Comparison of ENCODE assay signal across 13 mouse cellular contexts in the genomic region with DNA sequence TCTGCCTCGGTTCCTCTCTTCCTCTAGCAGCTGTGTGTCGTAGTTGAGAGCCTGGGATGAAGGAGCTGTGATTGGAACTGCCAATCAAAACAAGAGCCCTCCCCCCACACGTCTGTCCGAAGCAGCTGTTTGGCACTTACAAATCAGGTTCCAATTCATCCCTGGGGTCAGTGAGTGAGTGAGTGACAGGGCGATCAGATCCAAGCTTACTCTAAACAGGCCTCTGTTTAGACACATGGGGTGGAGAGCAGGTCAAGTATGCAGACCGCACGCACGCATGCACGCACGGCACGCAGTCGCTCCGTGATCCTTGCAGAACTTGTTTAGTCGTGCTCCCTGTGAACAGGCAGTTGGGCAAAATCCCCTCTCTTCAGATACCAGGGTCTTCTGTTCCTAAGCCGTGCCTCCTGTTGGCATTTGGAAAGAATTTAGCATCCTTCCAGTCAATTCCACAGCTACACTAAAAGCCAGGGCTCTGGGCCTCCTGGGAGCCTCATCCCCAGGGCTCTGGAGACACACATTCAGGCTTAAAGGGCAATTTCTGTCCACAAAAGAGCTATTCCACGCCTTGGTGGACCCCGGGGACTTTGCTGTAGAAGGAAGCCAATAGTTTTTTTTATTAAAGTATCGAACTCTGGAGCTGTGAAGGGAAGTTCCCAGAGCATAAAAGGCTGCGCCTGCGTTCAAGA. TPM values are rescaled to one million over a fixed set of nuclear protein-coding genes. Genes with fewer than 3 reads are reported as not detected.
DNase-seq lines count a peak whose midpoint lies in the region; ATAC-seq and TF ChIP-seq lines count a peak whose summit lies in the region.
"Had no signal": no experiment of that assay in that cellular context is flagged by ENCODE, and none has a peak within 500 bp of the region (broad histone marks: within the 10 kb centered on the region; RNA-seq: fewer than 3 reads in every experiment).

No protein-coding gene starts in this region.

- no peak overlapping the region for H3K9ac ChIP-seq in hindbrain, embryonic 12.5 days
- H3K9ac ChIP-seq in forebrain, embryonic 13.5 days: no peak overlapping the region
- H3K9ac ChIP-seq: embryonic facial prominence, embryonic 12.5 days; limb, embryonic 15.5 days; neural tube, embryonic 13.5 days had no signal

- peak; percentile 39 for DNase-seq in hindbrain, embryonic 10.5 days (ENCODE audit: low spot score)
- peak; percentile 65 for DNase-seq in brain, embryonic 14.5 days (ENCODE audit: low read depth)
- peak; percentile 12 to 62 for DNase-seq in lung, postnatal 4 days
- DNase-seq in gastrocnemius, postnatal 4 days (ENCODE audit: low spot score in 2 of 2): no peak
- DNase-seq in layer of hippocampus, adult 18-20 months (ENCODE audit: low spot score in 2 of 2): no peak
- DNase-seq: adrenal gland, postnatal 14 days; cerebellum, adult 11 months; kidney, adult 11 months had no signal

- no peak for TF ChIP-seq CTCF in brain, embryonic 14.5 days (IDR thresholded peaks at IDR 0.05; ENCODE audit: borderline replicate concordance, extremely low read depth, insufficient read depth, insufficient read length)

- H3K27me3 ChIP-seq in hindbrain, embryonic 10.5 days (ENCODE audit: insufficient read depth, poor library complexity, severe bottlenecking): 0 out of 2 replicates have a peak, but pooled peaks cover 7% of the 10 kb centered on the region
- 0 out of 2 replicates have a peak, but pooled peaks cover 3% of the 10 kb centered on the region for H3K27me3 ChIP-seq in hindbrain, embryonic 12.5 days
- peaks cover 14% of the 10 kb centered on the region for H3K27me3 ChIP-seq in forebrain, embryonic 13.5 days
- H3K27me3 ChIP-seq: embryonic facial prominence, embryonic 12.5 days; limb, embryonic 15.5 days; neural tube, embryonic 13.5 days had no signal

- H3K4me3 ChIP-seq in hindbrain, embryonic 10.5 days: no peak overlapping the region
- H3K4me3 ChIP-seq in hindbrain, embryonic 12.5 days: no peak overlapping the region
- H3K4me3 ChIP-seq in forebrain, embryonic 13.5 days: no peak overlapping the region
- H3K4me3 ChIP-seq: embryonic facial prominence, embryonic 12.5 days; limb, embryonic 15.5 days; neural tube, embryonic 13.5 days had no signal

- no peak overlapping the region for H3K4me2 ChIP-seq in hindbrain, embryonic 12.5 days (replicated peaks)
- no peak overlapping the region for H3K4me2 ChIP-seq in forebrain, embryonic 13.5 days
- H3K4me2 ChIP-seq: embryonic facial prominence, embryonic 12.5 days; limb, embryonic 15.5 days; neural tube, embryonic 13.5 days had no signal

- no peak for ATAC-seq in hindbrain, embryonic 12.5 days (ENCODE audit: low FRiP score)
- peak; percentile 41; the same call in 1 of the 2 replicates for ATAC-seq in forebrain, embryonic 13.5 days

- H3K9me3 ChIP-seq in hindbrain, embryonic 10.5 days: no peaks in the 10 kb centered on the region
- H3K9me3 ChIP-seq in hindbrain, embryonic 12.5 days (replicated peaks): no peaks in the 10 kb centered on the region
- no peaks in the 10 kb centered on the region for H3K9me3 ChIP-seq in forebrain, embryonic 13.5 days (replicated peaks)
- H3K9me3 ChIP-seq: embryonic facial prominence, embryonic 12.5 days; limb, embryonic 15.5 days; neural tube, embryonic 13.5 days had no signal

- peak overlapping the region; percentile 72 for H3K27ac ChIP-seq in hindbrain, embryonic 10.5 days
- no peak overlapping the region for H3K27ac ChIP-seq in hindbrain, embryonic 12.5 days
- peak overlapping the region; percentile 52 for H3K27ac ChIP-seq in forebrain, embryonic 13.5 days
- H3K27ac ChIP-seq: embryonic facial prominence, embryonic 12.5 days; limb, embryonic 15.5 days; neural tube, embryonic 13.5 days had no signal

- H3K4me1 ChIP-seq in hindbrain, embryonic 10.5 days (replicated peaks): peaks cover 46% of the 10 kb centered on the region
- H3K4me1 ChIP-seq in hindbrain, embryonic 12.5 days: peaks cover 18% of the 10 kb centered on the region
- peaks cover 20% of the 10 kb centered on the region for H3K4me1 ChIP-seq in forebrain, embryonic 13.5 days

- TF ChIP-seq POLR2A in brain, embryonic 14.5 days (IDR thresholded peaks at IDR 0.05; ENCODE audit: borderline replicate concordance, extremely low read depth, insufficient read depth, insufficient read length, poor library complexity, severe bottlenecking): no peak

- 49% methylated on average over 20 of the region's 20 CpGs for WGBS in hindbrain, embryonic 10.5 days
- WGBS in hindbrain, embryonic 12.5 days: 50% methylated on average over 20 of the region's 20 CpGs
- 57% methylated on average over 20 of the region's 20 CpGs for WGBS in forebrain, embryonic 13.5 days

- H3K36me3 ChIP-seq in hindbrain, embryonic 10.5 days: no peaks in the 10 kb centered on the region
- no peaks in the 10 kb centered on the region for H3K36me3 ChIP-seq in hindbrain, embryonic 12.5 days
- no peaks in the 10 kb centered on the region for H3K36me3 ChIP-seq in forebrain, embryonic 13.5 days (ENCODE audit: poor library complexity, severe bottlenecking)
- H3K36me3 ChIP-seq: embryonic facial prominence, embryonic 12.5 days; limb, embryonic 15.5 days; neural tube, embryonic 13.5 days had no signal

RNA-seq across cellular contexts. Expression of gene Kcng1, which starts 52.2 kb away (rescaled TPM):
- 2.2 and 3.2 TPM in 2 replicates for polyA plus RNA-seq in hindbrain, embryonic 10.5 days (2016; fragmentation: Nextera tagmentation; extraction: Ambion mirVana)
- 1.0 and 1.2 TPM in 2 replicates for polyA plus RNA-seq in hindbrain, embryonic 12.5 days (2016; fragmentation: Nextera tagmentation; extraction: Ambion mirVana)
- polyA plus RNA-seq in brain, embryonic 14.5 days (2012; rRNA removed): 3.1 and 3.8 TPM in 2 replicates
- polyA plus RNA-seq in forebrain, embryonic 13.5 days (2015; fragmentation: Nextera tagmentation; extraction: Ambion mirVana): 9.0 and 12.1 TPM in 2 replicates
- total RNA-seq in gastrocnemius, postnatal 4 days (2021): under 1 TPM; 0.10 to 0.20 TPM
- total RNA-seq in layer of hippocampus, adult 18-20 months (2021): 10 to 100 TPM; 43.9 to 51.6 TPM
- total RNA-seq: adrenal gland, postnatal 14 days had no signal

Comparison
In these comparisons a context has a peak if more than half of its experiments do, and no peak if none do; other contexts are left out.
1. DNase-seq: peak in hindbrain, embryonic 10.5 days (single experiment), brain, embryonic 14.5 days (single experiment) and lung, postnatal 4 days (2 of 2); none in gastrocnemius, postnatal 4 days (0 of 2) and layer of hippocampus, adult 18-20 months (0 of 2).